Mouse (Mus musculus) 416B (cell line): ENCODE data around the gene Ankrd44.
"Not testable (repeated sequence)": the region's sequence is repeated elsewhere in the genome, so short reads cannot be mapped to it uniquely, and the experiment has no call there.

Experiments used
- DNase-seq: peaks from one replicate; pipeline ENCODE4 v3.0.0; 2011; ENCODE audit warnings: low read depth

Ankrd44 gene

GRCm38 (mm10) chr1:54925971-54926771 lies at the start of gene Ankrd44:
Gene Ankrd44 (minus strand): TSS chr1:54926387.
- peak; percentile 69 for DNase-seq

- DNase-seq = no peak
These were observed 45.7 kb upstream of the Ankrd44 start for GRCm38 (mm10) chr1:54971687-54972404.

- DNase-seq = peak; percentile 25
These were observed 40.7 kb upstream of the Ankrd44 start for GRCm38 (mm10) chr1:54966858-54967257.

GRCm38 (mm10) chr1:54965159-54965995 lies 39.2 kb upstream of the Ankrd44 start:
- no peak for DNase-seq

GRCm38 (mm10) chr1:54961724-54962123 lies 35.5 kb upstream of the Ankrd44 start:
- no peak for DNase-seq

GRCm38 (mm10) chr1:54960613-54961165 lies 34.5 kb upstream of the Ankrd44 start:
- no peak for DNase-seq

GRCm38 (mm10) chr1:54958525-54958924 lies 32.3 kb upstream of the Ankrd44 start:
- peak; percentile 53 for DNase-seq

- not testable (repeated sequence) for DNase-seq
These were observed 30.8 kb upstream of the Ankrd44 start for GRCm38 (mm10) chr1:54956995-54957394.

- DNase-seq = peak; percentile 64
These were observed 28.7 kb upstream of the Ankrd44 start for GRCm38 (mm10) chr1:54954856-54955255.

- DNase-seq = no peak
These were observed 18.5 kb upstream of the Ankrd44 start for GRCm38 (mm10) chr1:54944648-54945047.

GRCm38 (mm10) chr1:54935466-54935865 lies 9.3 kb upstream of the Ankrd44 start:
- no peak for DNase-seq

- DNase-seq = peak; percentile 90
These were observed 8.7 kb upstream of the Ankrd44 start for GRCm38 (mm10) chr1:54934911-54935310.

GRCm38 (mm10) chr1:54933646-54934045 lies 7.5 kb upstream of the Ankrd44 start:
- no peak for DNase-seq

- DNase-seq = no peak
These were observed 6.4 kb upstream of the Ankrd44 start for GRCm38 (mm10) chr1:54932456-54933115.

- DNase-seq = no peak
These were observed 5.0 kb upstream of the Ankrd44 start for GRCm38 (mm10) chr1:54931231-54931630.

- DNase-seq = no peak
These were observed 4.5 kb upstream of the Ankrd44 start for GRCm38 (mm10) chr1:54930670-54931200.

GRCm38 (mm10) chr1:54925451-54925934 lies 694 bp downstream of the Ankrd44 start:
- no peak for DNase-seq

GRCm38 (mm10) chr1:54924760-54925159 lies 1.4 kb downstream of the Ankrd44 start:
- DNase-seq = no peak

- no peak for DNase-seq
These were observed 1.9 kb downstream of the Ankrd44 start for GRCm38 (mm10) chr1:54924309-54924685.

GRCm38 (mm10) chr1:54923366-54924308 lies 2.5 kb downstream of the Ankrd44 start:
- no peak for DNase-seq
